Mouse (Mus musculus): ENCODE results near the gene Sptan1.

- TF ChIP-seq ZC3H11A (IDR thresholded peaks at IDR 0.05; ENCODE audit: borderline replicate concordance, low read depth, low read length) = no peak
- no peak for TF ChIP-seq ZNF384 (IDR thresholded peaks at IDR 0.05; ENCODE audit: low read depth, low read length)
- TF ChIP-seq CHD2 (IDR thresholded peaks at IDR 0.05; ENCODE audit: low read depth, low read length) = no peak
- TF ChIP-seq HCFC1 (IDR thresholded peaks at IDR 0.05; ENCODE audit: borderline replicate concordance, insufficient read depth, low read length) = no peak
- TF ChIP-seq MAFK (IDR thresholded peaks at IDR 0.05; ENCODE audit: insufficient read depth, low read depth, low read length) = no peak
Observed at GRCm38 (mm10) chr2:29967768-29968167, 2.4 kb downstream of the Sptan1 start.
